Mouse (Mus musculus) myocyte (in vitro differentiated cells): ENCODE measurements around the gene Fam228b. TPM values are rescaled to one million over a fixed set of nuclear protein-coding genes. Genes with fewer than 3 reads are reported as not detected.

Experiments
- H3K27me3 ChIP-seq: one replicate; pipeline ENCODE4 v1.6.1; 2011; ENCODE audit not compliant: control insufficient read depth, insufficient read depth, insufficient read length
- H3K36me3 ChIP-seq: one replicate; pipeline ENCODE4 v1.6.1; 2011; ENCODE audit not compliant: control insufficient read depth, insufficient read depth
- H3K4me2 ChIP-seq: one replicate; pipeline ENCODE4 v1.6.1; 2011; ENCODE audit warnings: low read depth, control low read depth
- H3K4me3 ChIP-seq: one replicate; pipeline ENCODE4 v1.5.1; 2011; ENCODE audit warnings: mild to moderate bottlenecking, control low read depth, moderate library complexity
- H3K79me2 ChIP-seq: one replicate; pipeline ENCODE4 v1.6.1; 2011; ENCODE audit not compliant: control insufficient read depth, insufficient read depth
- H3ac ChIP-seq: one replicate; pipeline ENCODE4 v1.6.1; 2011; ENCODE audit not compliant: control insufficient read depth, insufficient read length
- CEBPB ChIP-seq: IDR thresholded peaks from 2 replicates; pipeline ENCODE4 v1.6.1; 2011; ENCODE audit warnings: mild to moderate bottlenecking, moderate library complexity; ENCODE audit not compliant: poor library complexity, insufficient read depth, severe bottlenecking
- E2F4 ChIP-seq: IDR thresholded peaks from one replicate; pipeline ENCODE4 v1.6.1; 2011; ENCODE audit warnings: mild to moderate bottlenecking, control low read depth, moderate library complexity; ENCODE audit not compliant: insufficient read depth
- MAX ChIP-seq: IDR thresholded peaks from one replicate; pipeline ENCODE4 v1.6.1; 2011; ENCODE audit warnings: low read depth, mild to moderate bottlenecking, control low read depth
- MYOD1 ChIP-seq, 3 experiments: IDR thresholded peaks; one replicate each; pipeline ENCODE4 v1.6.1; 2011; ENCODE audit warnings: control low read depth in 2 of 3, low read depth in 2 of 3, mild to moderate bottlenecking in 2 of 3, moderate library complexity in 1 of 3; ENCODE audit not compliant: insufficient read length in 2 of 3, control insufficient read depth in 1 of 3
- MYOG ChIP-seq, 3 experiments: IDR thresholded peaks; one replicate each; pipeline ENCODE4 v1.6.1; 2011; ENCODE audit warnings: control low read depth in 2 of 3, low read depth in 2 of 3, mild to moderate bottlenecking in 2 of 3; ENCODE audit not compliant: insufficient read length in 2 of 3, control insufficient read depth in 1 of 3, insufficient read depth in 1 of 3
- POLR2A ChIP-seq: IDR thresholded peaks from one replicate; pipeline ENCODE4 v1.6.1; 2011; ENCODE audit warnings: low read depth, mild to moderate bottlenecking, control low read depth, moderate library complexity; ENCODE audit not compliant: insufficient read length
- POLR2AphosphoS2 ChIP-seq: IDR thresholded peaks from one replicate; pipeline ENCODE4 v1.6.1; 2011; ENCODE audit warnings: low read depth, control low read depth; ENCODE audit not compliant: insufficient read length
- REST ChIP-seq: IDR thresholded peaks from one replicate; pipeline ENCODE4 v1.6.1; 2011; ENCODE audit warnings: mild to moderate bottlenecking, control low read depth, moderate library complexity; ENCODE audit not compliant: insufficient read depth, insufficient read length
- SRF ChIP-seq: IDR thresholded peaks from one replicate; pipeline ENCODE4 v1.6.1; 2011; ENCODE audit warnings: low read depth; ENCODE audit not compliant: control insufficient read depth, insufficient read length
- TCF12 ChIP-seq: IDR thresholded peaks from one replicate; pipeline ENCODE4 v1.6.1; 2011; ENCODE audit warnings: mild to moderate bottlenecking, control low read depth; ENCODE audit not compliant: poor library complexity, insufficient read depth, severe bottlenecking
- TCF3 ChIP-seq: IDR thresholded peaks from one replicate; pipeline ENCODE4 v1.6.1; 2011; ENCODE audit warnings: low read depth, control low read depth; ENCODE audit not compliant: insufficient read length
- USF1 ChIP-seq: IDR thresholded peaks from one replicate; pipeline ENCODE4 v1.6.1; 2011; ENCODE audit warnings: low read depth, mild to moderate bottlenecking, control low read depth, moderate library complexity
- polyA plus RNA-seq: library from polyadenylated mRNA; unstranded; fragments of >200 nt; fragmentation: generic; extraction: Trizol; gene quantifications from one replicate; pipeline ENCODE4 v1.2.1, GENCODE M21; 2012; ENCODE audit warnings: missing spikeins

The Fam228b gene
- polyA plus RNA-seq, 1 experiment, result 0.07 TPM

DNA sequence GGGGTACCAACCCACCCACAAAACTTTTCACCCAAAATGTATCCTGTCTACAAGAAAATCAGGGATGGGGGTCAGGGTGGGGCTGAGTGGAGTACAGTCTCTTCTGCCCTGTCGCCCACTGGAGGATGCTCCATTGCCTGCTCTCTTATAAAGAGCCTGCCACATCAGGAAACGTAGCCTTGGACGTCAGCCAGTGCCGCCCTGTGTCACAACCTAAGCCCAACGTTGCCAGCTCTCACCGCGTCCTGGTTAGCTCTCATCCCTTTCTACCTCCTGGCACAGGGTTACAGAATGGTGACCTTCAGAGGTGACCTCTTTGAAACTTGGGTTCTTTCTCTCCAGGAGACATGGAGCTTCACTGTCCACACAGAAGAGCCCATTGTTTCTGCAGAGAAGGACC, 28.2 kb downstream of the Fam228b start:
- Histone ChIP-seq H3K4me2 (no peak overlapping the region), H3K27me3 (no peaks in the 10 kb centered on the region), H3K36me3 (no peaks in the 10 kb centered on the region), H3ac (no peak overlapping the region), H3K4me3 (no peak overlapping the region), H3K79me2 (no peaks in the 10 kb centered on the region)
- TF ChIP-seq REST (no peak), TCF12 (no peak), POLR2AphosphoS2 (no peak), POLR2A (no peak), MYOD1 (IDR thresholded peaks at IDR 0.05; ENCODE audit: control insufficient read depth in 1 of 3, insufficient read length in 2 of 3, low read depth in 2 of 3) (no peak), CEBPB (no peak), E2F4 (no peak), USF1 (no peak)

DNA sequence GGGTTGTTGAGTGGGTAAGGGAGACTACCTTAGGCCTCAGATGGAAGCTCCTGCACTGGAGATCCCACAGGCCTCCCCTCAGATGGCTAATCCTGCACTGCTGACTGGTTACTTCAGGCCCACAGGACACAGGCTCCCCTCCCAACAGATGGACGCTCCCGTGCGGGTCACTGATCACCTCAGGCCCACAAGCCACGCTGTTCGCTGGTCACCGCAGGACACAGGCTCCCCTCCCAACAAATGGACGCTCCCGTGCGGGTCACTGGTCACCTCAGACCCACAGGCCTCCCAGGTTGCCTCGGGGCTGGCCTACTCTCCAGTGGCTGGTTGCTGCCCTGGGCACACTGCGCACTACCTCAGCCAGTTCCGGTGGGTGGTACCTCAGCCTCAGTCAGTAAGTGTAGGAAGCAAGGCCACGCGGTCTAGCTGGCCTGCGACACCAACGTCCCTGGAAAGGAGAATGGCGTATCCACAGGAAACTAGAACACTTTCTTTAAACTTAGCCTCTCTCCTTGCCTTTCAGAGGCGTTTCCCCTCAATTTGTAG, 31.0 kb downstream of the Fam228b start, which contains the start of gene Fam228a:
Gene Fam228a (minus strand): TSS at position 400 of the 546 bp plus-strand sequence.
- Histone ChIP-seq H3K4me2 (no peak within 1 kb of the TSS), H3K79me2 (no peaks in the 10 kb centered on the region), H3ac (no peak within 1 kb of the TSS), H3K36me3 (no peaks in the 10 kb centered on the region), H3K27me3 (peaks cover 6% of the 10 kb centered on the region), H3K4me3 (no peak within 1 kb of the TSS)
- TF ChIP-seq REST, result no peak
- TF ChIP-seq TCF3, result no peak
- TF ChIP-seq POLR2AphosphoS2, result no peak
- no peak for TF ChIP-seq MYOD1 (IDR thresholded peaks at IDR 0.05; ENCODE audit: control insufficient read depth in 1 of 3, insufficient read length in 2 of 3, low read depth in 2 of 3)
- no peak for TF ChIP-seq USF1
- no peak for TF ChIP-seq CEBPB
- TF ChIP-seq POLR2A, result no peak
- TF ChIP-seq E2F4, result no peak
- TF ChIP-seq SRF, result no peak
- no peak for TF ChIP-seq MYOG (IDR thresholded peaks at IDR 0.05; ENCODE audit: control insufficient read depth in 1 of 3, insufficient read depth in 1 of 3, insufficient read length in 2 of 3, low read depth in 2 of 3)
- no peak for TF ChIP-seq TCF12
- no peak for TF ChIP-seq MAX

DNA sequence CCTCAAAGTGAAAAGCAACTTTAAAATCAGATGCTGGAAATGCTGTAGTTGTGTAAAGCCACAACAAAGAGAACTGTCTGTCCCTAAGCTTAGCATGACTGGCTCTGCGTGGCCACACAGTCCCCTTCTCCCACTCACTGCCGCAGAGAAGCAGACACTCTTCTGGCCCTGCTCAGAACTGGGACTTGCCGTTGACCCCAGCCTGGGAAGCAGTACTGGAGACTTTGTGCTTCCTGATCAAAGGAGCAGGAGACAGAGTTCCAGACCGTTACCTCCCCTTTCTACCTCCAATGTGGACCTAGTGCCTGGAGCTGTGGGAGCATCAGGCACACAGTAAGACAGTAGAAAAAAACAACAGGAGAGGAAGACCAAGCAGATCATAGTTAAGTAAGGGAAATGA, 36.7 kb downstream of the Fam228b start:
- Histone ChIP-seq H3K79me2 (no peaks in the 10 kb centered on the region), H3K4me2 (no peak overlapping the region), H3K27me3 (peaks cover 6% of the 10 kb centered on the region), H3ac (no peak overlapping the region), H3K36me3 (no peaks in the 10 kb centered on the region), H3K4me3 (no peak overlapping the region)
- TF ChIP-seq TCF12 (no peak), CEBPB (no peak), POLR2A (no peak), SRF (no peak), MYOG (IDR thresholded peaks at IDR 0.05; ENCODE audit: control insufficient read depth in 1 of 3, insufficient read depth in 1 of 3, insufficient read length in 2 of 3, low read depth in 2 of 3) (no peak), MYOD1 (IDR thresholded peaks at IDR 0.05; ENCODE audit: control insufficient read depth in 1 of 3, insufficient read length in 2 of 3, low read depth in 2 of 3) (no peak), TCF3 (no peak)

DNA sequence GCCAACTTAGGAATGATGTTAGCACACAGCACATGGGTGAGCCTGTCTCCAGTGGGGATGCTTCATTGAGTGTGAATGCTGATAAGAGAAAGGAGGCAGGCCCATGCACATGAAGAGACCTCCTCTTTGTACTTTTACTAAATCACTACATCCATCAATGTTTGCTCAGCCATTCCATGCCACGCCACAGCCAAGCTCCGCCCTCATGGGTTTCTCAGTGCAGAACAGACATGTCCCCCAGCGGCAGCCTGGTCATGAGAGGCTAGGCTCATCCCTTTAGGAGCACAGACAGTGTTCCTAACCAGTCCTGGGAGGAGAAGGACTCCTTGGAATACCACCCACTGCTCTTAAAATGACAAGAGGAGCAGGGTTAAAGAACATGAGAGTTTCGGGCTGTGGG, 37.4 kb downstream of the Fam228b start:
- no peak overlapping the region for H3K4me2 ChIP-seq
- peaks cover 6% of the 10 kb centered on the region for H3K27me3 ChIP-seq
- H3K36me3 ChIP-seq, result no peaks in the 10 kb centered on the region
- H3K79me2 ChIP-seq, result no peaks in the 10 kb centered on the region
- TF ChIP-seq MAX (no peak), CEBPB (no peak), MYOD1 (IDR thresholded peaks at IDR 0.05; ENCODE audit: control insufficient read depth in 1 of 3, insufficient read length in 2 of 3, low read depth in 2 of 3) (no peak), SRF (no peak), USF1 (no peak), POLR2A (no peak), POLR2AphosphoS2 (no peak), REST (no peak), TCF12 (no peak), TCF3 (no peak), E2F4 (no peak), MYOG (IDR thresholded peaks at IDR 0.05; ENCODE audit: control insufficient read depth in 1 of 3, insufficient read depth in 1 of 3, insufficient read length in 2 of 3, low read depth in 2 of 3) (no peak)
- no peak overlapping the region for H3ac ChIP-seq
- H3K4me3 ChIP-seq, result no peak overlapping the region

DNA sequence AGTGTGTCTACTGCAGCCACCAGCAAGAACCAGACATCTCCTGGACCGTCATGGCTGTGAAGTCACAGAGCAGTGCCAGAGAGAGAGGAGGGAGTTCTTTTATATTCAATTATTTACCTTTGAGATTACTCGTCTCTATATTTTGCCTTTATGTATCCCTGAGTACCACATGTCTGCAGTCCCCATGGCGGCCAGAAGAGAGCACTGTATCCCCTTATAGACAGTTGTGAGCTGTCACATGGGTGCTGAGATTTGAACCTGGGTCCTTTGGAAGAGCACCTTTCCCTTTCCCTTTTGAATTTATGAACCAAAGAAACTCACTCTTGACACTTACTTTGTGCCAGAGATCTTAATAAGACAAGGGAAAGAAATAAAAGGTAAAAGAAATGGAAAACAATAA, 39.9 kb downstream of the Fam228b start:
- Histone ChIP-seq H3K4me2 (no peak overlapping the region), H3K79me2 (no peaks in the 10 kb centered on the region), H3K4me3 (no peak overlapping the region), H3K27me3 (peaks cover under 1% of the 10 kb centered on the region), H3K36me3 (no peaks in the 10 kb centered on the region), H3ac (no peak overlapping the region)
- TF ChIP-seq MYOG (IDR thresholded peaks at IDR 0.05; ENCODE audit: control insufficient read depth in 1 of 3, insufficient read depth in 1 of 3, insufficient read length in 2 of 3, low read depth in 2 of 3) (no peak), TCF12 (no peak), MAX (no peak), SRF (no peak), MYOD1 (IDR thresholded peaks at IDR 0.05; ENCODE audit: control insufficient read depth in 1 of 3, insufficient read length in 2 of 3, low read depth in 2 of 3) (no peak), CEBPB (no peak), REST (no peak), POLR2A (no peak), USF1 (no peak), TCF3 (no peak), POLR2AphosphoS2 (no peak), E2F4 (no peak)
